Mouse (Mus musculus) telencephalon, adult 2 months (tissue): ENCODE results near the gene Ankrd2.

Source experiments
- DNase-seq: peaks from one replicate; pipeline ENCODE4 v3.0.0-alpha.2; 2011; ENCODE audit warnings: low read depth, low spot score

The Ankrd2 gene

DNA sequence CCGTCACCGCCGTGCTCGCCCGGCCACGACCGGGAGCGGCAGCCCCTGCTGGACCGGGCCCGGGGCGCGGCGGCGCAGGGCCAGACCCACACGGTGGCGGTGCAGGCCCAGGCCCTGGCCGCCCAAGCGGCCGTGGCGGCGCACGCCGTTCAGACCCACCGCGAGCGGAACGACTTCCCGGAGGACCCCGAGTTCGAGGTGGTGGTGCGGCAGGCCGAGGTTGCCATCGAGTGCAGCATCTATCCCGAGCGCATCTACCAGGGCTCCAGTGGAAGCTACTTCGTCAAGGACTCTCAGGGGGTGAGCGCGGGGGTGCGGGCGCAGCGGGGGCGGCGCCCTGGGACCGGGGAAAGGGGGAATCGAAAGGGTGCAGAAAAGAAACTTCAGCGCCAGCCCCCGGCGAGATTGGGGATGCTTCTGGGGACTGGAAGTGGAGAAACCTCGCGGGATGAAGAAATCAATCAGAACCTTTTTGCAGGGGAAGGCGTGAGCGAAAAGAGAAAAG, 54.9 kb downstream of the Ankrd2 start:
- DNase-seq, result no peak
